Mouse (Mus musculus) lung, postnatal 0 days (tissue): ENCODE data around the gene Gucy2e.

Experiments
- CTCF ChIP-seq: IDR thresholded peaks from 2 replicates; pipeline ENCODE4 v1.5.1; 2016; ENCODE audit warnings: antibody characterized with exemption, mild to moderate bottlenecking
- EP300 ChIP-seq: IDR thresholded peaks from 2 replicates; pipeline ENCODE4 v1.6.1; 2016; ENCODE audit warnings: antibody characterized with exemption, mild to moderate bottlenecking, control low read depth

- TF ChIP-seq CTCF, result peak; percentile 89
- no peak for TF ChIP-seq EP300
Measured at GRCm38 (mm10) chr11:69258287-69258686, 21.5 kb upstream of the Gucy2e start.
